Mouse (Mus musculus) urinary bladder, adult 18-20 months (tissue): ENCODE data around the gene Dhx35.

Source experiments
- DNase-seq, 2 experiments: peaks; one replicate each; pipeline ENCODE4 v3.0.0; 2022; ENCODE audit warnings: low spot score in 2 of 2, mixed read lengths in 2 of 2

Dhx35 gene

DNA sequence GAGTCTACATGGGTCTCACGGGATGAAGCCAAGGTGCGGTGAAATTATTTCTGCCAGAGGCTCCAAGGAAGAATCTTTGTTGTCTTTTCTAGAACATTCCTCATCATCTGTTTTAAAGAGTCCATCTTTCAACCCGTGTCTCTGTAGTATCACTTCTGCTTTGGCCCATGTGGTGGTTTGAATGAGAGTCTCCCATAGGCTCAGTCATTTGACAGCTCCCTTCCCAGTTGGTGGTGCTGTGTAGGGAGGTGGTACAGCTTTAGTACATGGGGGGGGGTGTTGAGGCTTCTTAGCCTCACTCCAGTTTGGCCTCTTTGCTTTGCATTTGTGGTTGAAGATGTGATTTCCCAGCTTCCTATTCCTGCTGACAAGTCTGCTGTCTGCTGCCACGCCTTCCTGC lies 96.7 kb downstream of the Dhx35 start:
- no peak for DNase-seq

- DNase-seq, result no peak
Measured at GRCm38 (mm10) chr2:158893171-158893853, 98.7 kb downstream of the Dhx35 start.

GRCm38 (mm10) chr2:158898469-158899196 lies 104.0 kb downstream of the Dhx35 start:
- no peak for DNase-seq
